Mouse (Mus musculus) brown adipose tissue, adult 24 weeks (tissue): ENCODE measurements around the gene Hsd11b1. TPM values are rescaled to one million over a fixed set of nuclear protein-coding genes. Genes with fewer than 3 reads are reported as not detected.
A peak's percentile ranks its signal among the peaks of the same experiment; 100 is the strongest.

Source experiments
- H3K27ac ChIP-seq: fragments of 200-500 bp; replicated peaks from 2 replicates; pipeline ENCODE4 v1.5.1; 2012; ENCODE audit warnings: low read depth, mild to moderate bottlenecking, low read length
- H3K4me1 ChIP-seq: fragments of 200-500 bp; 2 replicates; pipeline ENCODE4 v1.6.1; 2012; ENCODE audit warnings: low read length, mixed read lengths; ENCODE audit not compliant: control insufficient read depth, insufficient read depth, insufficient read length
- H3K4me3 ChIP-seq: fragments of 200-500 bp; 2 replicates; pipeline ENCODE4 v1.5.1; 2012; ENCODE audit warnings: low read depth, mild to moderate bottlenecking, low read length, moderate library complexity; ENCODE audit not compliant: insufficient read depth
- polyA plus RNA-seq: library from polyadenylated mRNA; stranded (reverse); fragments of >200 nt; gene quantifications from 2 replicates; pipeline ENCODE4 v1.2.4, GENCODE M21; 2012; ENCODE audit not compliant: missing spikeins, insufficient read depth, insufficient read length

Gene Hsd11b1
- polyA plus RNA-seq, 1 experiment = 219 TPM

- H3K27ac ChIP-seq = peak overlapping the region; percentile 57
- H3K4me3 ChIP-seq = no peak overlapping the region
- H3K4me1 ChIP-seq = peaks cover 12% of the 10 kb centered on the region
These were observed 74.7 kb downstream of the Hsd11b1 start for GRCm38 (mm10) chr1:193189151-193189621.

GRCm38 (mm10) chr1:193188257-193188656 lies 75.6 kb downstream of the Hsd11b1 start:
- H3K4me3 ChIP-seq = no peak overlapping the region
- 0 out of 2 replicates have a peak overlapping the region, but pooled peaks have one; percentile 57 for H3K27ac ChIP-seq
- peaks cover 12% of the 10 kb centered on the region for H3K4me1 ChIP-seq

- no peak overlapping the region for H3K4me3 ChIP-seq
These were observed 82.8 kb downstream of the Hsd11b1 start for GRCm38 (mm10) chr1:193181104-193181503.

DNA sequence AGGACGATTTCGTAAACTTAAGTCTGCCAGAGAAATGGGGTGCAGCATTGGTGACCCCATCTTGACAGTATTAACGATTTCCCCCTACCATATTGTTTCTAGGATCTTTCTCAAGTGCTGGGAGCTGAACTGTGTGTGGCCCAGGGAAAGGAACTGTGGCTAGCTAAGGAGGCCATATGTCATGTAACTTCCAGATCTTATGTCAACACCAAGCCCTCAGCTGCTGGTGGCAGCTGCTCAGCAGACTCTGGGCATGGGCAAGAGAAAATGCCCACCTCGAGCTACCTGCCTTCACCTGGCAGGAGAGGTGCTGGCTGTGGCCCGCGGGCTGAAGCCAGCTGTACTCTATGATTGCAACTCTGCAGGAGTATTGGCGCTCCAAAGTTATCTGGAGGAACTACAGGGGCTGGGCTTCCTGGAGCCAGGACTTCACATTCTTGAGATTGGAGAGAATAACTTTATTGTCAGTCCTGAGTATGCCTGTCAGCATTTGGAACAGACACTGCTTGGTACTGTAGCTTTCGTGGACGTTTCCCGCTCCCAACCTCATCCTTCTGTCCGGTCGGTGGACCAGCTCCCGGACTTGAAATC lies 89.6 kb downstream of the Hsd11b1 start:
- Histone ChIP-seq H3K4me1 (peaks cover 9% of the 10 kb centered on the region), H3K4me3 (peak overlapping the region; percentile 80), H3K27ac (no peak overlapping the region)

More at GRCm38 (mm10) chr1:193181104-193181503, 82.8 kb downstream of the Hsd11b1 start:
- H3K27ac ChIP-seq = no peak overlapping the region
- H3K4me1 ChIP-seq = no peaks in the 10 kb centered on the region

DNA sequence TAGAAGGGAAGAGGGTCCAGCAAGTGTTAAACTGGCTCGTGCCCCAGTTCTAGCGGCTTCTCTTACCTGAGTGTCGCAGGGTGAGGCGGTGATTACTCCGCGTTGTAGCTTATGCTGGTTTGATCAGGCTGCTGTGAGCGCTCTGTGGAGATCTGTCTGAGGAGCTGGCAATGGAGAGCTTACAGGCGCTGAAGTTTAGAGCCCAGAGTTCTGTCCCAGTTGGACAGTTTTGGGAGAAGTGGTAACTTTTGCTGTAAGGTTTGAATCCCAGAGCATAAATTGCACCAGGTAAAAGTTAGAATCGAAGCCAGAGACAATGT lies 90.1 kb downstream of the Hsd11b1 start:
- peaks cover 9% of the 10 kb centered on the region for H3K4me1 ChIP-seq
- H3K4me3 ChIP-seq = peak overlapping the region; percentile 80
- H3K27ac ChIP-seq = peak overlapping the region; percentile 77

GRCm38 (mm10) chr1:193172991-193173809 lies 90.7 kb downstream of the Hsd11b1 start:
- Histone ChIP-seq H3K4me3 (peak overlapping the region; percentile 80), H3K4me1 (peaks cover 9% of the 10 kb centered on the region), H3K27ac (peak overlapping the region; percentile 77)

Other genes with a start within 250 kb of the Hsd11b1 start
- gene Syt14, start 228.3 kb downstream of the Hsd11b1 start, polyA plus RNA-seq = 0.87 and 1.0 TPM in 2 replicates
- gene Diexf, start 133.8 kb downstream of the Hsd11b1 start, polyA plus RNA-seq = 7.8 and 10.9 TPM in 2 replicates
- gene Irf6, start 111.0 kb downstream of the Hsd11b1 start, polyA plus RNA-seq = 0.24 TPM in 1 of 2 replicates, not detected in the other
- 2.9 and 3.9 TPM in 2 replicates for gene A130010J15Rik, start 96.0 kb downstream of the Hsd11b1 start, polyA plus RNA-seq
- gene Traf3ip3, start 62.4 kb downstream of the Hsd11b1 start, polyA plus RNA-seq = not detected in 2 replicates
- gene Lamb3, start 56.4 kb downstream of the Hsd11b1 start, polyA plus RNA-seq = 6.8 and 10.4 TPM in 2 replicates
- gene G0s2, start 9.1 kb upstream of the Hsd11b1 start, polyA plus RNA-seq = 473 and 1,174 TPM in 2 replicates
- gene Camk1g, start 106.2 kb upstream of the Hsd11b1 start, polyA plus RNA-seq = not detected in 2 replicates